22 mouse cellular contexts compared by ENCODE assay signal in genomic region chr15:82954034-82954433, GRCm38 (mm10).
"Had no signal": no experiment of that assay in that cellular context is flagged by ENCODE, and none has a peak within 500 bp of the region (broad histone marks: within the 10 kb centered on the region; RNA-seq: fewer than 3 reads in every experiment).

No protein-coding gene starts in this region.

- H3K27ac ChIP-seq: kidney, postnatal 0 days; layer of hippocampus, adult 2 months; left cerebral cortex, adult 2 months; limb, embryonic 12.5 days; limb, embryonic 15.5 days; liver, embryonic 14.5 days; macrophage; stomach, embryonic 15.5 days had no signal

- ATAC-seq: intestine, postnatal 0 days; liver, postnatal 0 days; lung, postnatal 0 days had no signal

- H3K36me3 ChIP-seq: neural tube, embryonic 13.5 days; stomach, embryonic 15.5 days had no signal

- DNase-seq: kidney, adult 2 months; kidney, postnatal 25 days; layer of hippocampus, adult 9-11 months; layer of hippocampus, postnatal 36 days; liver, postnatal 0 days; lung, embryonic 14.5 days; right cerebral cortex, postnatal 25 days; spleen, adult 18-20 months; thymus, postnatal 25 days had no signal

- H3K9me3 ChIP-seq: limb, embryonic 12.5 days; limb, embryonic 15.5 days; neural tube, embryonic 13.5 days; stomach, embryonic 15.5 days had no signal

- H3K4me3 ChIP-seq: layer of hippocampus, adult 2 months; left cerebral cortex, adult 2 months; limb, embryonic 12.5 days; limb, embryonic 15.5 days; myocyte; neural tube, embryonic 13.5 days; stomach, embryonic 15.5 days had no signal

- H3K9ac ChIP-seq: limb, embryonic 12.5 days; limb, embryonic 15.5 days; liver, embryonic 14.5 days; liver, postnatal 0 days; lung, embryonic 14.5 days; stomach, embryonic 15.5 days had no signal

- H3K4me2 ChIP-seq: limb, embryonic 12.5 days; limb, embryonic 15.5 days; liver, embryonic 11.5 days; lung, embryonic 14.5 days; neural tube, embryonic 13.5 days; stomach, embryonic 15.5 days had no signal
